Mouse (Mus musculus) gastrocnemius, adult 18-20 months (tissue): ENCODE measurements around the gene Pou2f3. TPM values are rescaled to one million over a fixed set of nuclear protein-coding genes. Genes with fewer than 3 reads are reported as not detected.
A peak's percentile ranks its signal among the peaks of the same experiment; 100 is the strongest.

Experiments
- DNase-seq: peaks from one replicate; pipeline ENCODE4 v3.0.0; 2021; ENCODE audit warnings: low spot score
- total RNA-seq, 2 experiments: library from RNA; stranded (reverse); gene quantifications; 2 replicates each; pipeline ENCODE4 v1.2.3; 2021

Gene Pou2f3
- total RNA-seq, 2 experiments from 2014 or later, result 0.16 TPM; not detected in 1

- no peak for DNase-seq
These were observed 21.6 kb upstream of the Pou2f3 start for GRCm38 (mm10) chr9:43231805-43232204.

- DNase-seq, result no peak
These were observed 20.7 kb upstream of the Pou2f3 start for GRCm38 (mm10) chr9:43230886-43231285.

- DNase-seq, result no peak
These were observed 19.8 kb upstream of the Pou2f3 start for GRCm38 (mm10) chr9:43229962-43230361.

GRCm38 (mm10) chr9:43229398-43229895 lies 19.3 kb upstream of the Pou2f3 start:
- DNase-seq, result no peak

- DNase-seq, result no peak
These were observed 18.6 kb upstream of the Pou2f3 start for GRCm38 (mm10) chr9:43228745-43229144.

GRCm38 (mm10) chr9:43227626-43228025 lies 17.5 kb upstream of the Pou2f3 start:
- DNase-seq, result no peak

GRCm38 (mm10) chr9:43226573-43227160 lies 16.5 kb upstream of the Pou2f3 start:
- DNase-seq, result no peak

GRCm38 (mm10) chr9:43225481-43225880 lies 15.3 kb upstream of the Pou2f3 start:
- no peak for DNase-seq

GRCm38 (mm10) chr9:43224771-43225355 lies 14.7 kb upstream of the Pou2f3 start:
- no peak for DNase-seq

- no peak for DNase-seq
These were observed 12.2 kb upstream of the Pou2f3 start for GRCm38 (mm10) chr9:43222429-43222715.

- DNase-seq, result peak; percentile 87
These were observed 11.7 kb upstream of the Pou2f3 start for GRCm38 (mm10) chr9:43221643-43222428.

GRCm38 (mm10) chr9:43210771-43211450 lies 742 bp upstream of the Pou2f3 start:
- DNase-seq, result peak; percentile 67

- no peak for DNase-seq
These were observed 4.2 kb downstream of the Pou2f3 start for GRCm38 (mm10) chr9:43206022-43206390.

GRCm38 (mm10) chr9:43205343-43206021 lies 4.7 kb downstream of the Pou2f3 start:
- DNase-seq, result no peak

GRCm38 (mm10) chr9:43200212-43200611 lies 10.0 kb downstream of the Pou2f3 start:
- no peak for DNase-seq

GRCm38 (mm10) chr9:43194001-43194400 lies 16.2 kb downstream of the Pou2f3 start:
- DNase-seq, result no peak

- no peak for DNase-seq
These were observed 18.6 kb downstream of the Pou2f3 start for GRCm38 (mm10) chr9:43191561-43191960.

- DNase-seq, result no peak
These were observed 21.2 kb downstream of the Pou2f3 start for GRCm38 (mm10) chr9:43189021-43189356.

- DNase-seq, result no peak
These were observed 21.7 kb downstream of the Pou2f3 start for GRCm38 (mm10) chr9:43188309-43189020.

GRCm38 (mm10) chr9:43179614-43180013 lies 30.6 kb downstream of the Pou2f3 start:
- DNase-seq, result no peak

- DNase-seq, result no peak
These were observed 32.0 kb downstream of the Pou2f3 start for GRCm38 (mm10) chr9:43178172-43178571.
